Mouse (Mus musculus) ES-Bruce4 (cell line): ENCODE measurements around the gene Dus2. TPM values are rescaled to one million over a fixed set of nuclear protein-coding genes. Genes with fewer than 3 reads are reported as not detected.

Experiments
- H3K27ac ChIP-seq: 2 replicates; pipeline ENCODE4 v1.5.1; 2012; ENCODE audit warnings: low read length, inconsistent platforms; ENCODE audit not compliant: insufficient read depth
- H3K27me3 ChIP-seq: 2 replicates; pipeline ENCODE4 v1.6.1; 2012; ENCODE audit warnings: mild to moderate bottlenecking, low read length, inconsistent platforms; ENCODE audit not compliant: control insufficient read depth, poor library complexity, insufficient read depth, severe bottlenecking
- H3K36me3 ChIP-seq: 2 replicates; pipeline ENCODE4 v1.6.1; 2012; ENCODE audit warnings: inconsistent platforms, mild to moderate bottlenecking, low read length, moderate library complexity; ENCODE audit not compliant: control insufficient read depth, poor library complexity, insufficient read depth, severe bottlenecking
- H3K4me1 ChIP-seq: one replicate; pipeline ENCODE4 v1.8.1; 2011; ENCODE audit warnings: low read length; ENCODE audit not compliant: control insufficient read depth, insufficient read depth
- H3K4me3 ChIP-seq: 2 replicates; pipeline ENCODE4 v1.5.1; 2011; ENCODE audit warnings: low read depth, mild to moderate bottlenecking, low read length
- H3K9ac ChIP-seq: 2 replicates; pipeline ENCODE4 v1.6.1; 2012; ENCODE audit warnings: low read depth, mild to moderate bottlenecking, inconsistent platforms; ENCODE audit not compliant: poor library complexity, severe bottlenecking
- H3K9me3 ChIP-seq: replicated peaks from 2 replicates; pipeline ENCODE4 v1.6.1; 2012; ENCODE audit warnings: mild to moderate bottlenecking, low read length, inconsistent platforms; ENCODE audit not compliant: control insufficient read depth, poor library complexity, insufficient read depth, severe bottlenecking
- CTCF ChIP-seq: IDR thresholded peaks from one replicate; pipeline ENCODE4 v1.8.1; 2011; ENCODE audit warnings: low read depth, low read length
- EP300 ChIP-seq: IDR thresholded peaks from 2 replicates; pipeline ENCODE4 v1.6.1; 2011; ENCODE audit warnings: low read depth, low read length; ENCODE audit not compliant: insufficient read depth
- POLR2A ChIP-seq: IDR thresholded peaks from one replicate; pipeline ENCODE4 v1.8.1; 2011; ENCODE audit warnings: low read length; ENCODE audit not compliant: insufficient read depth
- polyA plus RNA-seq: library from polyadenylated mRNA; stranded (reverse); fragments of >200 nt; gene quantifications from 2 replicates; pipeline ENCODE4 v1.2.4, GENCODE M21; 2011; ENCODE audit warnings: low read depth; ENCODE audit not compliant: missing spikeins, insufficient read depth, insufficient read length

Gene Dus2
- polyA plus RNA-seq, 1 experiment: 19.3 TPM

- Histone ChIP-seq H3K27ac (no peak overlapping the region), H3K27me3 (no peaks in the 10 kb centered on the region), H3K9me3 (no peaks in the 10 kb centered on the region), H3K36me3 (peaks cover 24% of the 10 kb centered on the region), H3K4me1 (no peaks in the 10 kb centered on the region), H3K9ac (no peak overlapping the region), H3K4me3 (no peak overlapping the region)
- TF ChIP-seq CTCF: no peak
- TF ChIP-seq POLR2A: no peak
- TF ChIP-seq EP300: no peak
Observed at GRCm38 (mm10) chr8:106016284-106016683, 25.1 kb downstream of the Dus2 start.

- Histone ChIP-seq H3K36me3 (peaks cover 24% of the 10 kb centered on the region), H3K9me3 (no peaks in the 10 kb centered on the region), H3K9ac (no peak overlapping the region), H3K27ac (no peak overlapping the region), H3K4me3 (no peak overlapping the region), H3K4me1 (no peaks in the 10 kb centered on the region), H3K27me3 (no peaks in the 10 kb centered on the region)
- TF ChIP-seq EP300 (no peak), CTCF (no peak), POLR2A (no peak)
Observed at GRCm38 (mm10) chr8:106017130-106017529, 26.0 kb downstream of the Dus2 start.

GRCm38 (mm10) chr8:106018039-106018438 lies 26.9 kb downstream of the Dus2 start:
- no peak overlapping the region for H3K27ac ChIP-seq
- peaks cover 24% of the 10 kb centered on the region for H3K36me3 ChIP-seq
- TF ChIP-seq POLR2A (no peak), EP300 (no peak), CTCF (no peak)
- H3K9me3 ChIP-seq: no peaks in the 10 kb centered on the region
- H3K4me3 ChIP-seq: no peak overlapping the region
- H3K4me1 ChIP-seq: no peaks in the 10 kb centered on the region
- no peak overlapping the region for H3K9ac ChIP-seq
- H3K27me3 ChIP-seq: no peaks in the 10 kb centered on the region

DNA sequence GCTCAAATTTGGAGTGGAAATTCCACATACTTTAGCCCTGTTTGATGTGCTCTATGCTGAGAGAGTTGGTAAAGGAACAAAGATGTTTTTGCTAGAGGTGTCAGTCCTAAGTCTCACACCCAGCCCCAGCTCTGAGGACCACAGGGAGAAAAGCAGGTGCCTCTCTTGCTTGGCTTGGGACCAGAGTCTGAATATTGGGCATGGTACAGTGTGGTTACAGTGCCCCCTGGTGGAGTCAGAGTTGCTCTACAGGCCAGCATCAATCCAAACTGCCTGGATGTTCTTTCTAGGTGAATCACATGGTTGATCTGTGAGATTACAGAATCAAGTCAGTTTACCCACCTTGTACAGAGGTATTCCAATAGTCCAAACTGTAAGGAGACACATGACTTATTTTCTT lies 31.3 kb downstream of the Dus2 start:
- H3K4me1 ChIP-seq: no peaks in the 10 kb centered on the region
- H3K27ac ChIP-seq: no peak overlapping the region
- H3K4me3 ChIP-seq: no peak overlapping the region
- no peak overlapping the region for H3K9ac ChIP-seq
- H3K36me3 ChIP-seq: peaks cover 14% of the 10 kb centered on the region
- H3K27me3 ChIP-seq: no peaks in the 10 kb centered on the region
- TF ChIP-seq CTCF (peak; percentile 89), EP300 (no peak), POLR2A (no peak)
- H3K9me3 ChIP-seq: no peaks in the 10 kb centered on the region

- no peak overlapping the region for H3K4me3 ChIP-seq
- H3K9ac ChIP-seq: no peak overlapping the region
- H3K4me1 ChIP-seq: no peaks in the 10 kb centered on the region
- TF ChIP-seq CTCF (no peak), POLR2A (no peak), EP300 (no peak)
- no peaks in the 10 kb centered on the region; the same call in none of the 2 replicates for H3K36me3 ChIP-seq
- no peaks in the 10 kb centered on the region for H3K27me3 ChIP-seq
- H3K27ac ChIP-seq: no peak overlapping the region
- no peaks in the 10 kb centered on the region for H3K9me3 ChIP-seq
Observed at GRCm38 (mm10) chr8:106038721-106039120, 47.6 kb downstream of the Dus2 start.

GRCm38 (mm10) chr8:106039605-106040004 lies 48.5 kb downstream of the Dus2 start:
- Histone ChIP-seq H3K27me3 (no peaks in the 10 kb centered on the region), H3K27ac (no peak overlapping the region), H3K9me3 (no peaks in the 10 kb centered on the region), H3K9ac (no peak overlapping the region), H3K4me1 (no peaks in the 10 kb centered on the region), H3K4me3 (no peak overlapping the region), H3K36me3 (no peaks in the 10 kb centered on the region; the same call in none of the 2 replicates)
- TF ChIP-seq CTCF (no peak), POLR2A (no peak), EP300 (no peak)
